Mouse (Mus musculus) left cerebral cortex, adult 18-20 months (tissue): ENCODE results near the gene Cd207. TPM values are rescaled to one million over a fixed set of nuclear protein-coding genes. Genes with fewer than 3 reads are reported as not detected.
A peak's percentile ranks its signal among the peaks of the same experiment; 100 is the strongest.
"Not testable (repeated sequence)": the region's sequence is repeated elsewhere in the genome, so short reads cannot be mapped to it uniquely, and the experiment has no call there.

Experiments
- DNase-seq, 2 experiments: peaks; one replicate each; pipeline ENCODE4 v3.0.0; 2021 to 2022; ENCODE audit warnings: low spot score in 2 of 2, mixed read lengths in 1 of 2
- total RNA-seq, 2 experiments: library from RNA; stranded (reverse); gene quantifications; 2 replicates each; pipeline ENCODE4 v1.2.3; 2021

The Cd207 gene
- total RNA-seq, 2 experiments from 2014 or later = not detected

DNA sequence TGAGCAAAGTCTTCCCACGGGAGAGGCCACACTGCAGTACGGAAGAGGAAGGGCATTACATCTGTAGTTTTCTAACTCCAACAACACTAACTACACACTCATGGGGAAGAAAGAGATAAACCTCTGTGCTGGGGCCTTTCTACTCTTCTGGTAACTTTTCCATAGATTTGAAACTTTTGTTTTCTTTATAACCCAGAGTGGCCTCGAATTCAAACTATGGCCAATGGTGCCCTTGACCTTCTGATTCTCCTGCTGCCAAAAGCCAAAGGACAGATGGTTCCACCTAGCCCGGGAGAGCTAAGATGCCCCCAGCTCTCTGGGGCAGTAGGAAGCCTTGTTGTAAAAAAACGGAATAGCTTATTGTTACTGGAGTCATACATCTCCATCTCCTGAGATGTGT, 22.3 kb upstream of the Cd207 start:
- no peak for DNase-seq

- DNase-seq = no peak
Observed at GRCm38 (mm10) chr6:83697932-83698331, 20.3 kb upstream of the Cd207 start.

- DNase-seq = no peak
Observed at GRCm38 (mm10) chr6:83696684-83697083, 19.0 kb upstream of the Cd207 start.

DNA sequence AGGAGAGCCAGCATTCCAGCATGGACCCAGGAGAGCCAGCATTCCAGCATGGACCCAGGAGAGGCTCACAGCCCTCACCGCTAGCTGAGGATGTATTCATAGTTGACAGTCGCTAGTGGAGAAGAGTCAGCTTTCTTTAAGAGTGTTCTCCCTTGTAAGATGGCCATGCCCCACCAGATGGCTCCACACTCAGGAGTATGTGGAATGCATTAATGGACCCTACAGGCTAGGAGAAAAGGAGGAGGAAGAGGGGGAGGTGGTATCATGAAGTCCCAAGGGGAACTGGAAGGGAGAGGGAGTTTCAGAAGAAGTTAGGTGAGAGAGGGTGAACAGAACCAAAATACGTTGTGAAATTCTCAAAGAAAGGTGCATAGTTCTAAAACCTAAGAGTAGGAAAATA, 18.1 kb upstream of the Cd207 start:
- no peak for DNase-seq

GRCm38 (mm10) chr6:83693835-83694234, 16.2 kb upstream of the Cd207 start:
- DNase-seq = peak in 1 of 2 experiments; percentile 58

GRCm38 (mm10) chr6:83692962-83693361, 15.3 kb upstream of the Cd207 start:
- no peak for DNase-seq

DNA sequence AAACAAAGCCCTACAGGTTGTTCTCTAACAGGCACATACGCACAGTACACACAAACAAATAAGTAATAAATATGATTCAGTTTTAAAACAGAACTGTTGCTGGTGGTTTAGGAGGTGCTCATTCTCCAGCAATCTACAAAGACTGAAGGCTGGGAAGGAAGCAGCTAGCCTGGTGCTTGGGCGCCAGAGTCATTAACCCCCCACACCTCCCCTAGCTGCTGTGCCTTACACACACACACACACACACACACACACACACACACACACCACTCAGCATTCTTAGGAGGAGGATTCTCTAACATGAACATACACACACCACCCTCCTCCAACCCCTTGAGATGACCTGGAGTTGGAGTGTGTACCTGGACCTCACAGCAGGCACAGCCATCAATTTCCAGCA, 13.3 kb upstream of the Cd207 start:
- DNase-seq = no peak

DNA sequence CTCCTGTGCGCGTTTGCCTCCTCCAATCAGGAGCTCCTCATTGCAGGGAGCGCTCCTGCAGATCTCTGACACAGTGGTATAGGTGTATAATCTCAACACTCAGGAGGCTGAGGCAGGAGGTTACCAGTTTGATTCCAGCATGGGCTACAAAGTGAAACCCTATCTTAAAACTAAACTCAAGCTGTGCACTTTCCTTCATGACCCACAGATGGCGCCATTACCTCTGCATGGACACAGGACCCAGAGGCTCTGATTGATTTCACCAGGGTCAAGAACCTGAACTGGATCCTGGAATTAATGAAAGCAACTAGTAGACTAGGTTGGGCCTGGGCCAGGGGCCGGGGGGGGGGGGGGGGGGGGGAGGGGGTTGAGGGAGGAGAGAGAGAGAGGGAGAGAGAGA, 12.6 kb upstream of the Cd207 start:
- peak in 1 of 2 experiments; percentile 21 for DNase-seq

DNA sequence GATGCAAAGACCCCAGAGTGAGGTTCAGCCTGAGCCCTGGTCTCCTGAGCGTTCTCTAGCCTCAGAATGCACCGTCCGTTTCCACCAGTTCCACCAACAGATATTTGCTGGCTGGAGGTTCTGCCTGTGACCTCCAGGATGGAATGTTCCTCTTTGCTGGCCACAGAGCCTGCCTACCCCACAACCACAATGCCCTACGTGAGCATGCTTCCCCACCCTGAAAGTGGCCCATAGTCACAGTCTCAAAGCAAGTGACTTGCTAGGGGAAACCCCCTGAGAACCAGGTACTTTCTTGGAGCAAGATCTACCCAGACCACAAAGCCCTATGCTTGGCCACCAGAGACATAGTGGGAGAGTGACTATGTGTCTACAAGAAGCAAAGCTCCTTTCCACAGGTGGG, 11.7 kb upstream of the Cd207 start:
- DNase-seq = no peak

- peak; percentile 76 to 89 for DNase-seq
Observed at GRCm38 (mm10) chr6:83673395-83673794, 4.3 kb downstream of the Cd207 start.

DNA sequence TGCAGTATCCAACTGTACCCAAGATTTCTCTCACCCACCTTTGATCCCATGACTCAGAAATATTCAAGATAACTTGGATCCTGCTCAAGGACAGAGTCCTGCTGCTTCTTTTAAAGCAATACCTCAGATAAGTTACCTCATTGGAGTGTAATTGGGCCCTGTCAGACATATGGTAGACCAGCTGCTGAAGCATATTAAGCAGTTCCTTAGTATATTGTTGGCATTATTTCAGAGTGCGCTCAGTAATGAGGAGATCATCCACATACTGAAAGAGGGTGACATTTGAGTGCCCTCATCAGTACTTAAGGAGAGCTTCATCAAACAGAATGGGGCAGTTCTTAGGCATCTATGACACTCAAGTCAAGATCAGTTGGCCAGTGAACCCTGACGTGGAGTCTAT, 12.6 kb downstream of the Cd207 start:
- no peak for DNase-seq

- no peak for DNase-seq
Observed at GRCm38 (mm10) chr6:83660821-83661220, 16.8 kb downstream of the Cd207 start.

- DNase-seq = no peak
Observed at GRCm38 (mm10) chr6:83656087-83656486, 21.6 kb downstream of the Cd207 start, which contains the start of gene Clec4f. TSS of gene Clec4f (minus strand) at chr6:83656187.

DNA sequence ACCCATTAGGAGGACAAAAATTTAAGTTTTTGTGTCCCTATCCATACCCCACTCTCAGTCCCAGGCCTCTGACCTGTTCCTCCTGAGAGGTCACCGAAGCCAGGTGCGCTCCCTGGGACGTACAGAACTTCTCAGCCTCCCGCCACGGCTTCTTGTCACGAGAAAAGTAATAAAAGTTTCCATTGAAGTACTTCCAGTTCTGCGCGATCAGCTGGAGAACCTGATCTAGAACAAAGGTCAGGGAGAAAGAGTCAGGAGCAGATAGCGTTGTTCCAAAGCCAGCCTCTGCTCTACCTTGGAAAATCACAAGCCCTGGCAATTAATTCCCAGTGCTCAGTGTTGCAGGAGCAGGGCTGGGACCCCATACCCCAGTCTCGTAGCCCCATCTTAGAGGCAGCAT, 30.9 kb downstream of the Cd207 start:
- DNase-seq = no peak

- no peak for DNase-seq
Observed at GRCm38 (mm10) chr6:83635329-83635728, 42.3 kb downstream of the Cd207 start.

GRCm38 (mm10) chr6:83634631-83635030, 43.0 kb downstream of the Cd207 start:
- DNase-seq = not testable (repeated sequence)

- not testable (repeated sequence) for DNase-seq
Observed at GRCm38 (mm10) chr6:83634106-83634505, 43.6 kb downstream of the Cd207 start.

DNA sequence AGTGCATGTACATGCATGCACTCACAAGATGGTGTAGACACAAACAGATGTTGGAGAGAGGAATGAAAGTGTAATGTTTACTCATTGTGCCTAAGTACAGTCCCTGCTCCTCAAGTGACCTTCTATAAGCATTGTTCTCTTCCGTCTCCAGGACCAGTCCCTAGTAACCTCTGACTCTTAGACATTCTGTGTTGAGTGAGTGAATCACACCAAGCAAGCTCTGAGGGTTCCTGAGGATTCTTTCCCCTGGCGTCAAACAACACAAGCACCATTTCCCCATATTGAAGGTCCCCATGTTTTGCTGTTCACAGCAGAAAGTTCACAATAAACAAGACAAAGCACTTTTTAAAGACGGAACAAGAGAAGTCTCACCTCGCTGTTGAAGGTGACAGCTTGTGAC, 45.8 kb downstream of the Cd207 start:
- no peak for DNase-seq

DNA sequence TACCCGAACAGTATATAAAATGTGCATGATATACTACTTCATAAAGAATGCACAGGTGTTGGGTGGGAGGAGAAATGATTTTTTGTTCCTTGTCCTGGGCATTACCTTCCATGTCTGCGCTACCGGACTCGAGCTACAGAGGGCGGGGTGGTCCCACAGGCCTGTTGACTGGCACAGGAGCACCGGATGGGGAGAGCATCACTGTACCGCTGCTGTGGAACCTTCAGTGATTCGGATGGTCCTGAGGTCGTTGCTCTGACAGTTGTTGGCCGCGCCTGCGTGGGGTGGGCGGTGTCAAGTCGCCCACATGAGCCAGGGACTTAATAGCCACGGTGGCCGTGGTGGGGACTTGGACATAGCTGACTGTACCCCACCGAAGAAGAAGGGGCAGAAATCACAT, 50.9 kb downstream of the Cd207 start:
- no peak for DNase-seq

Other genes starting within 250 kb of the Cd207 start
- 10 to 100 TPM; 60.8 to 75.9 TPM for gene Tet3, start 218.8 kb downstream of the Cd207 start, total RNA-seq
- 10 to 100 TPM; 24.5 to 25.7 TPM for gene Dguok, start 170.9 kb downstream of the Cd207 start, total RNA-seq
- gene Actg2, start 141.6 kb downstream of the Cd207 start, total RNA-seq = under 1 TPM in 1 of 2 experiments, not detected in 1; 0.37 TPM
- gene Stambp, start 105.1 kb downstream of the Cd207 start, total RNA-seq = 10 to 100 TPM; 30.8 to 33.2 TPM
- not detected for gene Clec4f, start 21.7 kb downstream of the Cd207 start, total RNA-seq
- not detected for gene Vax2, start 33.4 kb upstream of the Cd207 start, total RNA-seq
- under 1 TPM in 1 of 2 experiments, not detected in 1; 0.65 TPM for gene Atp6v1b1, start 65.1 kb upstream of the Cd207 start, total RNA-seq
- not detected for gene Ankrd53, start 84.8 kb upstream of the Cd207 start, total RNA-seq
- gene Tex261, start 98.0 kb upstream of the Cd207 start, total RNA-seq = 10 to 100 TPM; 45.9 TPM
- 10 to 100 TPM; 53.9 to 56.1 TPM for gene Nagk, start 117.1 kb upstream of the Cd207 start, total RNA-seq
- gene Paip2b, start 153.9 kb upstream of the Cd207 start, total RNA-seq = 10 to 100 TPM; 61.6 to 72.3 TPM
- 100 to 1,000 TPM; 133 to 137 TPM for gene Zfp638, start 189.3 kb upstream of the Cd207 start, total RNA-seq